Mouse (Mus musculus) spleen, adult 2 months (tissue): ENCODE measurements at regions not wholly inside any gene's neighbourhood (a gene's known extent, or its start where the extent isn't known, plus 50 kb on each side); places are given as distances from the start of the nearest gene placed in this dataset.

ENCODE experiments used
- DNase-seq, 2 experiments: peaks; one replicate each; pipeline versions ENCODE4 v3.0.0 to v3.0.0-alpha.2; 2012 to 2021; ENCODE audit warnings: low spot score in 2 of 2, low read depth in 1 of 2
- H3K27ac ChIP-seq: fragments of 200-500 bp; 2 replicates; pipeline ENCODE4 v1.5.1; 2012; ENCODE audit warnings: low read length, inconsistent platforms; ENCODE audit not compliant: insufficient read depth
- H3K27me3 ChIP-seq: fragments of 200-500 bp; 2 replicates; pipeline ENCODE4 v1.6.1; 2012; ENCODE audit warnings: mild to moderate bottlenecking, moderate library complexity, low read length, inconsistent platforms; ENCODE audit not compliant: control insufficient read depth, insufficient read depth
- H3K36me3 ChIP-seq: fragments of 200-500 bp; 2 replicates; pipeline ENCODE4 v1.6.1; 2012; ENCODE audit warnings: mild to moderate bottlenecking, low read length, inconsistent platforms; ENCODE audit not compliant: control insufficient read depth, insufficient read depth
- H3K4me1 ChIP-seq: fragments of 200-500 bp; 2 replicates; pipeline ENCODE4 v1.6.1; 2011; ENCODE audit warnings: inconsistent platforms; ENCODE audit not compliant: control insufficient read depth, insufficient read depth, insufficient read length
- H3K4me3 ChIP-seq: fragments of 200-500 bp; 2 replicates; pipeline ENCODE4 v1.5.1; 2011; ENCODE audit warnings: mild to moderate bottlenecking, inconsistent platforms; ENCODE audit not compliant: insufficient read depth, insufficient read length; ENCODE audit errors: extremely low read depth
- CTCF ChIP-seq: fragments of 200-500 bp; IDR thresholded peaks from 2 replicates; pipeline ENCODE4 v1.5.1; 2011; ENCODE audit warnings: mild to moderate bottlenecking, inconsistent platforms; ENCODE audit not compliant: insufficient read depth, insufficient read length, insufficient replicate concordance; ENCODE audit errors: extremely low read depth
- POLR2A ChIP-seq: fragments of 200-500 bp; IDR thresholded peaks from 2 replicates; pipeline ENCODE4 v1.6.1; 2011; ENCODE audit warnings: low read depth, low read length, inconsistent platforms
- WGBS: fragments of 180-500 bp; shearing (Covaris S2); methylation state at CpG from one replicate; pipeline ENCODE4 v1.1.7; 2018; 5-methylcytosine and 5-hydroxymethylcytosine counted together

DNA sequence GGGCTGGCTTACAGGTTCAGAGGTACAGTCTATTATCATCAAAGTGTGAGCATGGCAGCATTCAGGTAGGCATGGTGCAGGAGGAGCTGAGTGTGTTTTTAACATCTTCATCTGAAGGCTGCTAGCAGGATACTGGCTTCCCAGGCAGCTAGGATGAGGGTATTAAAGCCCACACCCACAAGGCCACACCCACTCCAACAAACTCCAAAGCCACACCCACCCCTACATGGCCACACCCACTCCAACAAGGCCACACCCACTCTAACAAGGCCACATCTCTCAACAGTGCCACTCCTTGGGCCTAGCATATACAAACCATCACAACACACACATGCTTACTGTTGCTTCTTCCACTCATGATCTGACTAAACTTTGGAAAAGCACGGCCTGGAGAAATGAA, 172.5 kb downstream of the Msrb3 start:
- WGBS, result 100% methylated on average over 1 of the region's 1 CpGs
- no peaks in the 10 kb centered on the region for H3K36me3 ChIP-seq
- H3K27ac ChIP-seq, result no peak overlapping the region
- H3K4me3 ChIP-seq, result no peak overlapping the region
- H3K4me1 ChIP-seq, result no peaks in the 10 kb centered on the region
- H3K27me3 ChIP-seq, result peaks cover 4% of the 10 kb centered on the region; the same call in 1 of the 2 replicates
- TF ChIP-seq CTCF, result no peak
- TF ChIP-seq POLR2A, result no peak
- DNase-seq, result no peak

- 39% methylated on average over 15 of the region's 15 CpGs for WGBS
- no peak for DNase-seq
- TF ChIP-seq CTCF, result no peak
- TF ChIP-seq POLR2A, result no peak
- Histone ChIP-seq H3K36me3 (no peaks in the 10 kb centered on the region), H3K27me3 (peaks cover 4% of the 10 kb centered on the region; the same call in 1 of the 2 replicates), H3K4me1 (no peaks in the 10 kb centered on the region), H3K27ac (no peak overlapping the region), H3K4me3 (no peak overlapping the region)
Observed at GRCm38 (mm10) chr10:120721956-120722532, 176.9 kb downstream of the Msrb3 start.

DNA sequence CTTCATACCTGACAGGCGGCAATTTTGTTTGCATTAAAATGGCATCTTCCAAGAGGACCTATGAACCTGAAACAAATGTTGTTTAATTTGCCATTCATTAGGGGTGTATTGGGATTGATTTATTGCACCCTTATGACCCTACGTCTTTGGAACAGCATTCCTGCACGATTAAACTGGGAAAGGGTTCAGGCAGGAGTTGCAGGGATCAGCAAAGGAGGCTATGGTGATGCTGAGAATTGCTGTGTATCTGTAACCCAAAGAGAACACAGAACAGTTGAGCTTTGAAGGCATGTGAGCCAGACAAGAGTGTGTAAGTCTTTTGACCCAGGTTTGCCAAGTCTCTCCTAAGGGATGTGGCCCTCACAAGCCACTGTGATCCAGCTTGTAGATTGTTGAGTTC, 177.9 kb downstream of the Msrb3 start:
- H3K27ac ChIP-seq, result no peak overlapping the region
- H3K4me3 ChIP-seq, result no peak overlapping the region
- WGBS, result 79% methylated on average over 3 of the region's 3 CpGs
- H3K4me1 ChIP-seq, result no peaks in the 10 kb centered on the region
- H3K27me3 ChIP-seq, result peaks cover 4% of the 10 kb centered on the region; the same call in 1 of the 2 replicates
- no peaks in the 10 kb centered on the region for H3K36me3 ChIP-seq
- no peak for DNase-seq
- TF ChIP-seq CTCF (no peak), POLR2A (no peak)

GRCm38 (mm10) chr10:120720061-120720460, 178.8 kb downstream of the Msrb3 start:
- H3K27me3 ChIP-seq, result peaks cover 4% of the 10 kb centered on the region; the same call in 1 of the 2 replicates
- no peak for TF ChIP-seq CTCF
- TF ChIP-seq POLR2A, result no peak
- H3K4me3 ChIP-seq, result no peak overlapping the region
- no peak for DNase-seq
- 61% methylated on average over 3 of the region's 3 CpGs for WGBS
- no peaks in the 10 kb centered on the region for H3K4me1 ChIP-seq
- no peak overlapping the region for H3K27ac ChIP-seq
- no peaks in the 10 kb centered on the region for H3K36me3 ChIP-seq

GRCm38 (mm10) chr10:120717159-120717567, 181.7 kb downstream of the Msrb3 start:
- DNase-seq, result no peak
- Histone ChIP-seq H3K36me3 (no peaks in the 10 kb centered on the region), H3K4me3 (no peak overlapping the region), H3K27ac (no peak overlapping the region), H3K4me1 (no peaks in the 10 kb centered on the region), H3K27me3 (peaks cover 2% of the 10 kb centered on the region; the same call in 1 of the 2 replicates)
- WGBS, result 87% methylated on average over 11 of the region's 11 CpGs
- TF ChIP-seq POLR2A, result no peak
- TF ChIP-seq CTCF, result no peak

- no peaks in the 10 kb centered on the region for H3K4me1 ChIP-seq
- H3K27me3 ChIP-seq, result no peaks in the 10 kb centered on the region
- DNase-seq, result no peak
- no peak overlapping the region for H3K27ac ChIP-seq
- no peak for TF ChIP-seq CTCF
- no peak for TF ChIP-seq POLR2A
- WGBS, result 71% methylated on average over 6 of the region's 6 CpGs
- no peaks in the 10 kb centered on the region for H3K36me3 ChIP-seq
- H3K4me3 ChIP-seq, result no peak overlapping the region
Observed at GRCm38 (mm10) chr10:120716391-120716790, 182.5 kb downstream of the Msrb3 start.
